Mouse (Mus musculus) embryonic fibroblast, embryonic 13.5 days (primary cell): ENCODE measurements at regions not wholly inside any gene's neighbourhood (a gene's known extent, or its start where the extent isn't known, plus 50 kb on each side); places are given as distances from the start of the nearest gene placed in this dataset.
A peak's percentile ranks its signal among the peaks of the same experiment; 100 is the strongest.

ENCODE experiments used
- H3K27ac ChIP-seq: 2 replicates; pipeline ENCODE4 v1.5.1; 2012; ENCODE audit warnings: low read length, control low read depth, inconsistent platforms; ENCODE audit not compliant: insufficient read depth
- H3K4me1 ChIP-seq: 2 replicates; pipeline ENCODE4 v1.6.1; 2011; ENCODE audit warnings: low read length; ENCODE audit not compliant: control insufficient read depth, insufficient read depth
- H3K4me3 ChIP-seq: 2 replicates; pipeline ENCODE4 v1.5.1; 2011; ENCODE audit warnings: mild to moderate bottlenecking, control low read depth, low read length; ENCODE audit not compliant: insufficient read depth
- CTCF ChIP-seq: IDR thresholded peaks from 2 replicates; pipeline ENCODE4 v1.5.1; 2011; ENCODE audit warnings: mild to moderate bottlenecking, control low read depth, low read length, moderate library complexity, borderline replicate concordance; ENCODE audit not compliant: insufficient read depth
- POLR2A ChIP-seq: IDR thresholded peaks from 2 replicates; pipeline ENCODE4 v1.6.1; 2011; ENCODE audit warnings: low read depth, mild to moderate bottlenecking, control low read depth, low read length, moderate library complexity

DNA sequence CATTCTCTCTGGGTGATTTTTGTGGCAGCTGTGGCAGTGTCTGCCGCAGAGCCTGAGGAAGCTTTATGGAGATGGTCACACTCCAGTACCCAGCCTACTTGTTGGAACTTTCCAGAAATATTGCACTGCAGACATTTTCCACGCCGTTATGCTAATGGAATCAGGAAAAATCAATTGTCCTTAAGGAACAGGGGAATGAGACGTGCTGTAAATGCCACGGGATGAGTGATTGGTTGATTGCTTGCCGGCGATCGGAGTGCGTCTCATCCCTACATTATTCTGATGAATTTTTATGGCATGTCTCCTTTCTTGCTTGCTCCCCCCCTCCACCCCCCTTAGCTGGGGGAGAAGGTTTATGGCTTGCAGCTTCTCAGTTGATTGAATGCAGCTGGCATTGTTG is 142.9 kb downstream of the Dmrta2 start:
- TF ChIP-seq CTCF = no peak
- TF ChIP-seq POLR2A = no peak
- Histone ChIP-seq H3K4me3 (no peak overlapping the region), H3K27ac (no peak overlapping the region), H3K4me1 (no peaks in the 10 kb centered on the region)

DNA sequence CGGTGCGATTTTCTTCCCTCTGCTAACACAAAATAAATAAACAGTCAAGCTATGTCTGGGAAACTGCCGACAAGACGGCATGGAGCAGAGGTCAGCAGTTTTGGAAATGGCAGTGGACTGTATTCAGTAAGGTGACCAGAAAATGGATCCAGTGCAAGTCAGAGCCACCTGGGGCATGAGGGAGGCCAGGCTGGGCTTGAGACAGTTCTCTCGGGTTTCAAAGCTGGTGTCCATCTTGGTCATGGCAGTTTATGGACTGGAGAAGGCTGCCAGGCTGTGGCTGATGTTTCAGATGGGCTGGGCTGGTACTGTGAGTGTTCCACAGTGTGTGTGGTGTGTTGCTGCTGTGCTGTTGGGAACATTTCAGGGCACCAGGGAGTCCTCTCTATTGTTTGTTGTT is 143.6 kb downstream of the Dmrta2 start:
- Histone ChIP-seq H3K4me3 (no peak overlapping the region), H3K27ac (no peak overlapping the region), H3K4me1 (no peaks in the 10 kb centered on the region)
- no peak for TF ChIP-seq POLR2A
- TF ChIP-seq CTCF = no peak

DNA sequence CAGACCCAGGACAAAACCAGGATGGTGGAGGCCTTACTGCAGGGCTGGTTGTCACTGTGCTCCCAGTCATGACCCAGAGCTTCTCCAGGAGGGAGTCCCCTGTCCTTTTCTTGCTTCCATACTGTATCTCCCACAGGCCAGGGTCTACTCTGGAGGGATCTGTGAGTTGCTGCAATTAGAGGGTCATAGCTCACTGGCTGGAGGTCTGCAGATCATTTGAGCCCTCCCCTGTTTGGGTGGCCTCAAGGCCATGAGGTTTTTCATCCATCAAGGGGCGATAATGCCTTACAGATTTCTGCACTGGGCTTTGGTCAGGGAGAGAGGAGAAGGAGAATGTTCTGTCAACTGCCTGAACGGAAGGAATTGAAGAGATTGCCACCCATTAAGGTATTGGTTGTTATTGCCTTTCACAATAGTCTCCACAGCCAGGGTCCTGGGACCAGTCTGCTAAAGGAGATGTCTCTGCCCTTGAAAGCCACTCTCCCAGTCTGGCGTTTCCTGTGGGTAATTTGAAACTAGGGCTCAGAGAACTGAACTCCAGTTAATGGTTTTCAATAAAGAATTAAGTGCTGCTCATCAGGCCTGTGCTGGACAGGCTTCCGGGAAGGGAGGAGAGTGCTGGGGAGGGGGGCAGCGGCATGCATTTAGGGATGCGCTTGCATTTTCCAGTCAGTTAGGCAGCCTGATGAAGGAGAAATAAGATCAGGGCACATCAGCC is 147.4 kb downstream of the Dmrta2 start:
- no peak overlapping the region for H3K4me3 ChIP-seq
- TF ChIP-seq POLR2A = no peak
- no peak for TF ChIP-seq CTCF
- H3K4me1 ChIP-seq = no peaks in the 10 kb centered on the region
- H3K27ac ChIP-seq = no peak overlapping the region

DNA sequence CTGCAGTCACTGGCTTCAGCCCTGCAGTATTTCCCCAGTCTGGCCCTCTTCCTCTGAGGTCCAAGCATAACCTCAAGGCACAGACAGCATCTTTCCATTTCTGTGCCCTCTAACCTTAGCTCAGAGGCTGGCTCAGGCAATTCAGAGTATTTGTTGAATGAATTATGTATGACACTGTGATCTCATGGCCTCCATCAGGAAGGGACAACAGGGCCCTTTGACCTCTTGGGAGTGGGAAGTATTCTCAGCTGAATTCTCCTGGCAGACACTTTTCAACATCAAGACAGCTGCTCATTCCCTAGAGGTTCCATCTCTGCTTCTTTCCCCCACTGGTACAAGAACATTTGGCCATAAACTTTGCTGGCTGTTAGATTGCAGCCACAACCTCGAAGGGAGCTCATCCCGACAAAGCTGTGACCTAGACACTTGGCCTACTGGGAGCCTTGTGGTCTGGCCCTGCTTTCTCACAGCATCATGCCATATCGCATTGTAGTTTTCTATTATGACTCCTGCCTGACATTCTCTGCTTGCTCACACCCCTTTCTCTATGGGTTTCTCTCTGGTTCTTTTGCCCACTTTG is 150.2 kb downstream of the Dmrta2 start:
- H3K27ac ChIP-seq = no peak overlapping the region
- no peak for TF ChIP-seq CTCF
- TF ChIP-seq POLR2A = no peak
- H3K4me1 ChIP-seq = no peaks in the 10 kb centered on the region
- no peak overlapping the region for H3K4me3 ChIP-seq

DNA sequence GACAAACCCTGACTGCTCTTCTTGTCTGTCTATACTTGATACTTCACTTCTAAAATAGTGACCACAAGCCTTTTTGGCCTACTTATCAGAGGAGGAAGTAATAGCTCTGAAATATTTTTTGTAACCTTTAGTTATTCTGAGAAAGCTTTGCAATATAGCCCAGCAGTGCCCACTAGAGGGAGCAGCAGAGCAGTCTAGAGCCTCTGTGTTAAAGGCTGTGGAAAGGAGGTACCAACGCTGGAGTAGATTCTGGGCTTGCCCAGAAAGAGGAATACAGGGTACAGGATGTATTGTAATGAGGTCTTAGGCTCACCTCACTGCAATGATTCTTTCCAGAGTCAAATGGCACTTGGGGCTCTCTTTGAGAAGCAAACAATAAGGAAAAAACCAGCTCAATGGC is 151.1 kb downstream of the Dmrta2 start:
- Histone ChIP-seq H3K27ac (no peak overlapping the region), H3K4me3 (no peak overlapping the region), H3K4me1 (no peaks in the 10 kb centered on the region)
- TF ChIP-seq POLR2A (no peak), CTCF (peak; percentile 49; the same call in 1 of the 2 replicates)

DNA sequence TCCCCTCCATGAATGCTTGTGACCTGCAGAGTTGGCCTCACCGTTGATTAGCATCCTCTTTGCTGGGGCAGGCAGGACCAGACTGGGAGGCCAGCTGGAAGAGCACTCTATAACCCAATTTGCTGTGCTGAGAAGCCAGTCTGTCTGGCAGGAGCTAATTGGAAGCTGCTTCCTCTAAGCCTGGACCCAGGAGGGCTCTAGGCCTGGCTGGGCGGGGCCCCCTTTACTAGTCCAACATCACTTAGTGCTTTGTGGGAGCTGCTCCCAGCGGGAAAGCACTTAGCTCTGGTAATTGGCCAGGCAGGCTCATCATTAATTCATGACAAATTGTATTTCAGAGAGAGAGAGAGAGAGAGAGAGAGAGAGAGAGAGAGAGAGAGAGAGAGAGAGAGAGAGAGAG is 151.7 kb downstream of the Dmrta2 start:
- H3K27ac ChIP-seq = no peak overlapping the region
- TF ChIP-seq CTCF (no peak), POLR2A (no peak)
- no peak overlapping the region for H3K4me3 ChIP-seq
- peaks cover 4% of the 10 kb centered on the region; the same call in 1 of the 2 replicates for H3K4me1 ChIP-seq

DNA sequence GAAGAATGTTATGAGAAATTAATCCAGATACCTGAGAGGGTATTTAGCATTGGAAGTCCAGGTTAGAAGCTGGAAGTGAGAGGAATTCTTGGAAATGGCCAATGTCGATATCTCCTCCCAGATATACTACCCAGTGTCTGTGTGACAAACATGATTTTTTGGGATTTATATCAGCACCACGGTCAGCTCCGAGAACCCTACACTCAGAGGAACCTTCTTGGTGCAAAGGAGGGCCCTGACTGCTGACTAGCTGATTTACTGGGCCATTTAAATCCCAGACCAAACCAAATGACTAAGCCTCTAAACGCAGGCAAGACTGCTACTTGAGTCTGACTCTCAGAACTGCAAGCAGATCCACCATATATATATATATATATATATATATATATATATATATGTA is 154.2 kb downstream of the Dmrta2 start:
- Histone ChIP-seq H3K4me1 (peaks cover 7% of the 10 kb centered on the region; the same call in 1 of the 2 replicates), H3K27ac (no peak overlapping the region), H3K4me3 (no peak overlapping the region)
- no peak for TF ChIP-seq POLR2A
- no peak for TF ChIP-seq CTCF

DNA sequence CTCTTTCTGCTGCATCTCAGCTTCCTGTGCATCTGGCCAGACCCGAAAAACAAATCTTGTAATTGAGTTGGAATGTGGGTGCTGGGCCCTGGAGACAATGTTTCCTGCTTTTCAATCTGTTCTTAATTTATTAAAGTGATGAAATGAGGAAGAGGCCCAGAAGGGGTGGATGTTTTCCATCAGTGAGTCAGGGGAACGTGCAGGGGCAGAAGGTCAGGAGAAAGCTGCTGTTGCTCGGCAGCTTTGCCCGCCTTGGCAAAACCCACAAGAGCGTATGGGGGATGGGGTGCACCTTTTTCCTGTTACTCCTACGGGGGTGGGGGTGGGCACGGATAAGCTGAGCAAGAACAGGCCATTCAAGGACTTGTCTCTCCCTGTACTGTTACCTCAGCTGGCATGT is 156.2 kb downstream of the Dmrta2 start:
- Histone ChIP-seq H3K4me1 (peaks cover 7% of the 10 kb centered on the region; the same call in 1 of the 2 replicates), H3K27ac (peak overlapping the region; percentile 29; the same call in 1 of the 2 replicates), H3K4me3 (no peak overlapping the region)
- TF ChIP-seq CTCF = no peak

DNA sequence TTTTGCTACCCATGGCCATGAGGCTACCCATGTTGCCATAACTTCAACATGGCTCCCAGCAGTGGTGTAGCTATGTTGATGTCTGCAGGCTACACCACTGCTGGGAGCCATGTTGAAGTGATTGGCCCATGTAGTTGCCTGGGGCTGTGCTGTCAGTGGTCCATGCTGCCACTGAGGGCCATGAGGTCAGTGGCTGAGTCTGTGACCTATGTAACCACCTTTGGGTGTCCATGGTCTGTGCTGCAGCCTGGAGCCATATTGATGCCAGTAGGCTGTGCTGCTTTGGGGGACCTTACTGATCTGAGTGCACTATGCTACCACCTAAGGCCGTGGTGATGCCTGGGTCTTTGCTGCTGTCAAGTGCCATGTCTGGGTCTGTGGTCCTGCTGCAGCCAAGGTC is 167.4 kb downstream of the Dmrta2 start:
- no peaks in the 10 kb centered on the region for H3K4me1 ChIP-seq
- no peak for TF ChIP-seq CTCF
- TF ChIP-seq POLR2A = no peak
- H3K27ac ChIP-seq = no peak overlapping the region
- H3K4me3 ChIP-seq = no peak overlapping the region

DNA sequence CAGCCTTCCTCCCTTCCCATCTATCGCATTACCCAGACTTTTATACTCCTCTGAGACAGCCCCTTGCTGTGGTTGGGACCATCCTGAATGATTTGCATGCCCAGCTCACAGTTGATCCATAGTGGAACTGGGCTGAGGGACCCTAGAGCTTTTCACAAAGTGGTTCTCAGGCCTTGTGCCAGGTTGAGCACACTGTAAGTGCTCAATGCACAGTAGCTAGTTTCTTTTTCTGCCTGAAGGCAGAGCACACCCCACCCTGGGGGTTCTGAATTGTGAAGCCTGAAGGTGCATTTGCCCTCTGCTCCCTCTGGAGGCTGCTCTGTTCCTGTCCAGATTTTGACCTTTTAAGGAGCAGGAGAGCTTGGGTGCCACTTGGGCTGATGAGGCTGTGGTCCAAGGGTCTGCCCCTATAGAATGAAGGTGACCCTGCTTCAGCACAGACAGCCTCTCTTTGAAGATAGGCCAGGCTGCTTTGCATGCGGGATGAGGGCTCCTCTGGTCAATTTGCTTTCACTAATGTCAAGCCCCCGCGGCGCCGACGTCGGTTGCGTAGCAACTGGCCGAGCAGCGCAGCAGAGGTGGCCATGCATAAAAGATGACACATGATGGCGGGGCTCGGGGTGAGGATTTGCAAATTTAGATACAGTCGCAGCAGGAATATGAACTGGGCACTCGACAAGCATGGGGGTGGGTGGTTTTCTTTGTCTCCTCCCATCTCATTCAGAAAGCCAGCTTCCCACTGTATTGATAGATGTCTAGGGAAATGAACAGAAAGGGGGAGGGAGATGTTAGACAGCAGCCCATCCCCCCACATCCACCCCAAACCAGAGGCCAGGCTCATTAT is 174.5 kb downstream of the Dmrta2 start:
- no peaks in the 10 kb centered on the region for H3K4me1 ChIP-seq

More for the DNA sequence above, 174.5 kb downstream of the Dmrta2 start:
- Histone ChIP-seq H3K27ac (no peak overlapping the region), H3K4me3 (no peak overlapping the region)
- no peak for TF ChIP-seq POLR2A
- TF ChIP-seq CTCF = no peak
